Mouse (Mus musculus): ENCODE measurements around the gene Olfml2a. TPM values are rescaled to one million over a fixed set of nuclear protein-coding genes. Genes with fewer than 3 reads are reported as not detected.
A peak's percentile ranks its signal among the peaks of the same experiment; 100 is the strongest.

Olfml2a gene
- total and polyA plus RNA-seq, 2 experiments from 2014 or later = 3.3 to 12.7 TPM

GRCm38 (mm10) chr2:38938007-38938406 is 6.2 kb downstream of the Olfml2a start:
- no peak for TF ChIP-seq CTCF (IDR thresholded peaks at IDR 0.05; ENCODE audit: low read depth)
- TF ChIP-seq EP300 (IDR thresholded peaks at IDR 0.05; ENCODE audit: low read depth) = no peak
- Histone ChIP-seq H3K4me1 (ENCODE audit: control insufficient read depth, insufficient read depth) (no peaks in the 10 kb centered on the region), H3K27me3 (ENCODE audit: control insufficient read depth, insufficient read depth, low read length) (no peaks in the 10 kb centered on the region), H3K36me3 (replicated peaks; ENCODE audit: control insufficient read depth, insufficient read depth, low read length) (no peaks in the 10 kb centered on the region), H3K27ac (ENCODE audit: low read depth) (no peak overlapping the region), H3K9ac (replicated peaks; ENCODE audit: low read depth, low read length) (no peak overlapping the region), H3K9me3 (replicated peaks; ENCODE audit: control insufficient read depth, low read length) (no peaks in the 10 kb centered on the region), H3K4me3 (ENCODE audit: low read depth, low read length) (no peak overlapping the region), H3K4me2 (ENCODE audit: low read depth, low read length) (no peak overlapping the region)
- DNase-seq (ENCODE audit: low spot score) (no peak), ATAC-seq (ENCODE audit: insufficient read depth, low read depth) (no peak)
- 88% methylated on average over 1 of the region's 1 CpGs for WGBS

GRCm38 (mm10) chr2:38939047-38939446 is 7.3 kb downstream of the Olfml2a start:
- TF ChIP-seq EP300 (IDR thresholded peaks at IDR 0.05; ENCODE audit: low read depth) = no peak
- 0 out of 2 replicates have a peak, but pooled peaks have one; percentile 9 for TF ChIP-seq CTCF (IDR thresholded peaks at IDR 0.05; ENCODE audit: low read depth)
- H3K4me3 ChIP-seq (ENCODE audit: low read depth, low read length) = no peak overlapping the region
- no peaks in the 10 kb centered on the region for H3K9me3 ChIP-seq (replicated peaks; ENCODE audit: control insufficient read depth, low read length)
- H3K9ac ChIP-seq (replicated peaks; ENCODE audit: low read depth, low read length) = no peak overlapping the region
- no peak for DNase-seq (ENCODE audit: low spot score)
- ATAC-seq (ENCODE audit: insufficient read depth, low read depth) = no peak
- no peaks in the 10 kb centered on the region for H3K4me1 ChIP-seq (ENCODE audit: control insufficient read depth, insufficient read depth)
- no peak overlapping the region for H3K27ac ChIP-seq (ENCODE audit: low read depth)
- 76% methylated on average over 2 of the region's 2 CpGs for WGBS
- H3K36me3 ChIP-seq (replicated peaks; ENCODE audit: control insufficient read depth, insufficient read depth, low read length) = no peaks in the 10 kb centered on the region
- no peak overlapping the region for H3K4me2 ChIP-seq (ENCODE audit: low read depth, low read length)
- no peaks in the 10 kb centered on the region for H3K27me3 ChIP-seq (ENCODE audit: control insufficient read depth, insufficient read depth, low read length)

DNA sequence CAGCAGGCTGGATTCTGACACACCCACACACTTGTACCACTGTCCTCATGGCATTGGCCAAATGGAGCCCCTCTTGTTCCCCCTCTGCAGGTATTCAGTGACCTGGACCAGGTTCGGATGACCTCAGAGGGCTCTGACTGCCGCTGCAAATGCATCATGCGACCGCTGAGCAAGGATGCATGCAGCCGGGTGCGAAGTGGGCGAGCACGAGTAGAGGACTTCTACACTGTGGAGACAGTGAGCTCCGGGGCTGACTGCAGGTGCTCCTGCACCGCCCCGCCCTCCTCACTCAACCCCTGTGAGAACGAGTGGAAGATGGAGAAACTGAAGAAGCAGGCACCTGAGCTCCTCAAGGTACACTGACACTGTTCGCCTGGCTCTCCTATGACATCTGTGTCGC is 9.6 kb downstream of the Olfml2a start:
- no peaks in the 10 kb centered on the region for H3K4me1 ChIP-seq (ENCODE audit: control insufficient read depth, insufficient read depth)
- DNase-seq (ENCODE audit: low spot score) (no peak), ATAC-seq (ENCODE audit: insufficient read depth, low read depth) (no peak)
- 72% methylated on average over 14 of the region's 14 CpGs for WGBS
- no peak overlapping the region for H3K9ac ChIP-seq (replicated peaks; ENCODE audit: low read depth, low read length)
- H3K4me3 ChIP-seq (ENCODE audit: low read depth, low read length) = no peak overlapping the region
- no peaks in the 10 kb centered on the region for H3K36me3 ChIP-seq (replicated peaks; ENCODE audit: control insufficient read depth, insufficient read depth, low read length)
- H3K4me2 ChIP-seq (ENCODE audit: low read depth, low read length) = no peak overlapping the region
- H3K9me3 ChIP-seq (replicated peaks; ENCODE audit: control insufficient read depth, low read length) = no peaks in the 10 kb centered on the region
- no peak for TF ChIP-seq CTCF (IDR thresholded peaks at IDR 0.05; ENCODE audit: low read depth)
- no peak for TF ChIP-seq EP300 (IDR thresholded peaks at IDR 0.05; ENCODE audit: low read depth)
- H3K27ac ChIP-seq (ENCODE audit: low read depth) = no peak overlapping the region
- H3K27me3 ChIP-seq (ENCODE audit: control insufficient read depth, insufficient read depth, low read length) = no peaks in the 10 kb centered on the region

GRCm38 (mm10) chr2:38941898-38942297 is 10.1 kb downstream of the Olfml2a start:
- H3K9ac ChIP-seq (replicated peaks; ENCODE audit: low read depth, low read length) = no peak overlapping the region
- no peak for TF ChIP-seq EP300 (IDR thresholded peaks at IDR 0.05; ENCODE audit: low read depth)
- no peak for TF ChIP-seq CTCF (IDR thresholded peaks at IDR 0.05; ENCODE audit: low read depth)
- WGBS = 55% methylated on average over 2 of the region's 2 CpGs

GRCm38 (mm10) chr2:38943161-38943560 is 11.4 kb downstream of the Olfml2a start:
- Histone ChIP-seq H3K9me3 (replicated peaks; ENCODE audit: control insufficient read depth, low read length) (no peaks in the 10 kb centered on the region), H3K36me3 (replicated peaks; ENCODE audit: control insufficient read depth, insufficient read depth, low read length) (no peaks in the 10 kb centered on the region), H3K27ac (ENCODE audit: low read depth) (no peak overlapping the region), H3K9ac (replicated peaks; ENCODE audit: low read depth, low read length) (no peak overlapping the region), H3K27me3 (ENCODE audit: control insufficient read depth, insufficient read depth, low read length) (no peaks in the 10 kb centered on the region), H3K4me1 (ENCODE audit: control insufficient read depth, insufficient read depth) (no peaks in the 10 kb centered on the region), H3K4me2 (ENCODE audit: low read depth, low read length) (no peak overlapping the region), H3K4me3 (ENCODE audit: low read depth, low read length) (no peak overlapping the region)
- DNase-seq (ENCODE audit: low spot score) = no peak
- ATAC-seq (ENCODE audit: insufficient read depth, low read depth) = no peak
- no peak for TF ChIP-seq CTCF (IDR thresholded peaks at IDR 0.05; ENCODE audit: low read depth)
- no peak for TF ChIP-seq EP300 (IDR thresholded peaks at IDR 0.05; ENCODE audit: low read depth)
- WGBS = 78% methylated on average over 5 of the region's 5 CpGs

More at GRCm38 (mm10) chr2:38941898-38942297, 10.1 kb downstream of the Olfml2a start:
- no peaks in the 10 kb centered on the region for H3K9me3 ChIP-seq (replicated peaks; ENCODE audit: control insufficient read depth, low read length)
- H3K27me3 ChIP-seq (ENCODE audit: control insufficient read depth, insufficient read depth, low read length) = no peaks in the 10 kb centered on the region
- H3K4me2 ChIP-seq (ENCODE audit: low read depth, low read length) = no peak overlapping the region
- H3K4me1 ChIP-seq (ENCODE audit: control insufficient read depth, insufficient read depth) = no peaks in the 10 kb centered on the region
- no peak overlapping the region for H3K4me3 ChIP-seq (ENCODE audit: low read depth, low read length)
- DNase-seq (ENCODE audit: low spot score) (no peak), ATAC-seq (ENCODE audit: insufficient read depth, low read depth) (no peak)
- no peak overlapping the region for H3K27ac ChIP-seq (ENCODE audit: low read depth)
- no peaks in the 10 kb centered on the region for H3K36me3 ChIP-seq (replicated peaks; ENCODE audit: control insufficient read depth, insufficient read depth, low read length)

- no peaks in the 10 kb centered on the region for H3K9me3 ChIP-seq (replicated peaks; ENCODE audit: control insufficient read depth, low read length)
- ATAC-seq (ENCODE audit: insufficient read depth, low read depth) (no peak), DNase-seq (ENCODE audit: low spot score) (no peak)
- 49% methylated on average over 2 of the region's 2 CpGs for WGBS
- no peak overlapping the region for H3K27ac ChIP-seq (ENCODE audit: low read depth)
- no peak overlapping the region for H3K4me2 ChIP-seq (ENCODE audit: low read depth, low read length)
- no peaks in the 10 kb centered on the region for H3K4me1 ChIP-seq (ENCODE audit: control insufficient read depth, insufficient read depth)
- TF ChIP-seq EP300 (IDR thresholded peaks at IDR 0.05; ENCODE audit: low read depth) (no peak), CTCF (IDR thresholded peaks at IDR 0.05; ENCODE audit: low read depth) (no peak)
- no peaks in the 10 kb centered on the region for H3K36me3 ChIP-seq (replicated peaks; ENCODE audit: control insufficient read depth, insufficient read depth, low read length)
- H3K4me3 ChIP-seq (ENCODE audit: low read depth, low read length) = no peak overlapping the region
- H3K27me3 ChIP-seq (ENCODE audit: control insufficient read depth, insufficient read depth, low read length) = no peaks in the 10 kb centered on the region
- no peak overlapping the region for H3K9ac ChIP-seq (replicated peaks; ENCODE audit: low read depth, low read length)
Measured at GRCm38 (mm10) chr2:38943977-38944376, 12.2 kb downstream of the Olfml2a start.
